10 mouse cellular contexts compared by ENCODE assay signal in the genomic region with DNA sequence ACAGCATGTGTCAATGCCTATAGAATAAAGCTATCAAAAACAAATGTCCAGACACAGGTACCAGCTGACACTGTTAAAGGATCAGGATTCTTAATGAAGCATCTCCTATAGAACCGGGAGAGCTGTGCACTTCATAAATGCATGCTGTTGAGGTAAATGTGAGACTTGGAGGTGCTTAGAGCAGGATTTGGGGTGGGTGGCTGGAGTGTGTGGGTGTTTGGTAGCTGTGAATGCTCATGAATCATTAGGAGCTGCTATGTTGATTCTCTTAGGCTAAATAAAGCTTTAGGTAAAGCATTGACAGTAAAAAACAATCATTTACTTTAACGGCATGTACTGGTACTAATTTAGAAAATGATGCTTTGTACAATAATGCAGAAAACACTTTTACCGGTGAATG.
"Had no signal": no experiment of that assay in that cellular context is flagged by ENCODE, and none has a peak within 500 bp of the region (broad histone marks: within the 10 kb centered on the region; RNA-seq: fewer than 3 reads in every experiment).

No protein-coding gene starts in this region.

- DNase-seq: liver, embryonic 13.5 days; liver, postnatal 0 days; lung, adult 2 months; lung, postnatal 14 days; lung, postnatal 36 days; retina, postnatal 1 day; spleen, adult 18-20 months; thymus, adult 2 months; thymus, postnatal 25 days; thymus, postnatal 4 days had no signal
